Mouse (Mus musculus) myocyte (in vitro differentiated cells): ENCODE results near the gene Trim62. TPM values are rescaled to one million over a fixed set of nuclear protein-coding genes. Genes with fewer than 3 reads are reported as not detected.
A peak's percentile ranks its signal among the peaks of the same experiment; 100 is the strongest.

Experiments used
- H3K27me3 ChIP-seq: one replicate; pipeline ENCODE4 v1.6.1; 2011; ENCODE audit not compliant: control insufficient read depth, insufficient read depth, insufficient read length
- H3K36me3 ChIP-seq: one replicate; pipeline ENCODE4 v1.6.1; 2011; ENCODE audit not compliant: control insufficient read depth, insufficient read depth
- H3K4me2 ChIP-seq: one replicate; pipeline ENCODE4 v1.6.1; 2011; ENCODE audit warnings: low read depth, control low read depth
- H3K4me3 ChIP-seq: one replicate; pipeline ENCODE4 v1.5.1; 2011; ENCODE audit warnings: mild to moderate bottlenecking, control low read depth, moderate library complexity
- H3K79me2 ChIP-seq: one replicate; pipeline ENCODE4 v1.6.1; 2011; ENCODE audit not compliant: control insufficient read depth, insufficient read depth
- H3ac ChIP-seq: one replicate; pipeline ENCODE4 v1.6.1; 2011; ENCODE audit not compliant: control insufficient read depth, insufficient read length
- CEBPB ChIP-seq: IDR thresholded peaks from 2 replicates; pipeline ENCODE4 v1.6.1; 2011; ENCODE audit warnings: mild to moderate bottlenecking, moderate library complexity; ENCODE audit not compliant: poor library complexity, insufficient read depth, severe bottlenecking
- E2F4 ChIP-seq: IDR thresholded peaks from one replicate; pipeline ENCODE4 v1.6.1; 2011; ENCODE audit warnings: mild to moderate bottlenecking, control low read depth, moderate library complexity; ENCODE audit not compliant: insufficient read depth
- MAX ChIP-seq: IDR thresholded peaks from one replicate; pipeline ENCODE4 v1.6.1; 2011; ENCODE audit warnings: low read depth, mild to moderate bottlenecking, control low read depth
- MYOD1 ChIP-seq, 3 experiments: IDR thresholded peaks; one replicate each; pipeline ENCODE4 v1.6.1; 2011; ENCODE audit warnings: control low read depth in 2 of 3, low read depth in 2 of 3, mild to moderate bottlenecking in 2 of 3, moderate library complexity in 1 of 3; ENCODE audit not compliant: insufficient read length in 2 of 3, control insufficient read depth in 1 of 3
- MYOG ChIP-seq, 3 experiments: IDR thresholded peaks; one replicate each; pipeline ENCODE4 v1.6.1; 2011; ENCODE audit warnings: control low read depth in 2 of 3, low read depth in 2 of 3, mild to moderate bottlenecking in 2 of 3; ENCODE audit not compliant: insufficient read length in 2 of 3, control insufficient read depth in 1 of 3, insufficient read depth in 1 of 3
- POLR2A ChIP-seq: IDR thresholded peaks from one replicate; pipeline ENCODE4 v1.6.1; 2011; ENCODE audit warnings: low read depth, mild to moderate bottlenecking, control low read depth, moderate library complexity; ENCODE audit not compliant: insufficient read length
- POLR2AphosphoS2 ChIP-seq: IDR thresholded peaks from one replicate; pipeline ENCODE4 v1.6.1; 2011; ENCODE audit warnings: low read depth, control low read depth; ENCODE audit not compliant: insufficient read length
- REST ChIP-seq: IDR thresholded peaks from one replicate; pipeline ENCODE4 v1.6.1; 2011; ENCODE audit warnings: mild to moderate bottlenecking, control low read depth, moderate library complexity; ENCODE audit not compliant: insufficient read depth, insufficient read length
- SRF ChIP-seq: IDR thresholded peaks from one replicate; pipeline ENCODE4 v1.6.1; 2011; ENCODE audit warnings: low read depth; ENCODE audit not compliant: control insufficient read depth, insufficient read length
- TCF12 ChIP-seq: IDR thresholded peaks from one replicate; pipeline ENCODE4 v1.6.1; 2011; ENCODE audit warnings: mild to moderate bottlenecking, control low read depth; ENCODE audit not compliant: poor library complexity, insufficient read depth, severe bottlenecking
- TCF3 ChIP-seq: IDR thresholded peaks from one replicate; pipeline ENCODE4 v1.6.1; 2011; ENCODE audit warnings: low read depth, control low read depth; ENCODE audit not compliant: insufficient read length
- USF1 ChIP-seq: IDR thresholded peaks from one replicate; pipeline ENCODE4 v1.6.1; 2011; ENCODE audit warnings: low read depth, mild to moderate bottlenecking, control low read depth, moderate library complexity
- polyA plus RNA-seq: library from polyadenylated mRNA; unstranded; fragments of >200 nt; fragmentation: generic; extraction: Trizol; gene quantifications from one replicate; pipeline ENCODE4 v1.2.1, GENCODE M21; 2012; ENCODE audit warnings: missing spikeins

Trim62 gene
- 0.65 TPM for polyA plus RNA-seq

DNA sequence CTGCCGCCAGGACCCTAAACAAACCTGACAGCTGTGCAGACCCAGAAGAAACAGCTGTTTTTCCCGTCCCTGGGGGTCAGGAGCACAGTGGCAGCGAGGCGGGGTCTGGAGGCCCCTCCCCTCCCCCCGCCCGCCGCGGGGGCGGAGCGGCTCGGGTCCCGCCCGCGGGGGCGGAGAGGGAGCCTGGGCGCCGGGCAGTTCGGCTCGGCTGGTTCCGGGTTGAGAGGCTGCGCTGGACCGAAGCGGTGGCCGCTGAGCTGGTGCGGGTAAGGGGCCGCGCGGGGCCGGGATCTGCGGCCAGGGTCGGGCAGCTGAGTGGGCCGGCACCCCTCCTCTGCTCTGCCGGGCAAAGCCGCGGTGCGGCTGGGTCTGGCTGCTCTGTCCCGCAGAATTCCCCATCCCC, at the start of gene Trim62:
Gene Trim62, plus strand, starts transcription at position 202 of the 403 bp plus-strand sequence.
- no peak for TF ChIP-seq TCF12
- no peak for TF ChIP-seq USF1
- TF ChIP-seq POLR2AphosphoS2: peak; percentile 27
- no peak for TF ChIP-seq CEBPB
- TF ChIP-seq E2F4: no peak
- peak in 2 of 3 experiments; percentile 58 to 63 for TF ChIP-seq MYOD1 (IDR thresholded peaks at IDR 0.05; ENCODE audit: control insufficient read depth in 1 of 3, insufficient read length in 2 of 3, low read depth in 2 of 3)
- TF ChIP-seq MYOG (IDR thresholded peaks at IDR 0.05; ENCODE audit: control insufficient read depth in 1 of 3, insufficient read depth in 1 of 3, insufficient read length in 2 of 3, low read depth in 2 of 3): peak in 1 of 3 experiments; percentile 42
- no peak for TF ChIP-seq SRF
- TF ChIP-seq TCF3: no peak
- no peak for TF ChIP-seq REST
- TF ChIP-seq POLR2A: peak; percentile 60
- TF ChIP-seq MAX: no peak
- H3K79me2 ChIP-seq: no peaks in the 10 kb centered on the region
- no peaks in the 10 kb centered on the region for H3K36me3 ChIP-seq
- H3K27me3 ChIP-seq: peaks cover 21% of the 10 kb centered on the region
- peak within 1 kb of the TSS; percentile 18 for H3K4me3 ChIP-seq
- peak within 1 kb of the TSS; percentile 27 for H3ac ChIP-seq
- H3K4me2 ChIP-seq: peak within 1 kb of the TSS; percentile 96

DNA sequence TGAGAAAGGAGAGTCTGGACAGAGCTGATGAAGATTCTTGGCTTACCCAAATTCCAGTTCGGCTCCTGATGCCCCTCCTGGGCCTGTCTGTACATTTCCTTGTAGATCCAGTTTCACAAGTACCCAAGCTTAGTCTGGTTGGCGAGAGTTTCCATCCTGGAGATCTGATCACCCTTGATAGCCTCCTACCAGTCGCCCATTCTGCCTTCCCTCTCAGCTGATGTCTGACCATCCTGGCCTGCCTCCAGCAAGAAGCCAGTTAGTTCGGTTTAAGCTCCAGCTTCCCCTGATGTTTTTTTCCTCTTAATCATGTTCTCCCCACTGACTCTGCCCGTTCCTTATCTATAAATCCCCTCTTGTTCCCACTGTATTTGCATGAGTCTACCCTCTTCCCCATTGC, 45.2 kb upstream of the Trim62 start:
- peaks cover 18% of the 10 kb centered on the region for H3K27me3 ChIP-seq
- H3K4me2 ChIP-seq: no peak overlapping the region
- no peak overlapping the region for H3K4me3 ChIP-seq
- no peaks in the 10 kb centered on the region for H3K79me2 ChIP-seq
- TF ChIP-seq TCF3: no peak
- TF ChIP-seq MAX: no peak
- no peak for TF ChIP-seq POLR2A
- no peak for TF ChIP-seq TCF12
- TF ChIP-seq POLR2AphosphoS2: no peak
- no peak for TF ChIP-seq MYOD1 (IDR thresholded peaks at IDR 0.05; ENCODE audit: control insufficient read depth in 1 of 3, insufficient read length in 2 of 3, low read depth in 2 of 3)
- TF ChIP-seq USF1: no peak
- TF ChIP-seq CEBPB: no peak
- TF ChIP-seq MYOG (IDR thresholded peaks at IDR 0.05; ENCODE audit: control insufficient read depth in 1 of 3, insufficient read depth in 1 of 3, insufficient read length in 2 of 3, low read depth in 2 of 3): no peak
- no peak for TF ChIP-seq E2F4
- TF ChIP-seq SRF: no peak
- TF ChIP-seq REST: no peak
- no peak overlapping the region for H3ac ChIP-seq
- H3K36me3 ChIP-seq: no peaks in the 10 kb centered on the region

- no peaks in the 10 kb centered on the region for H3K79me2 ChIP-seq
- H3ac ChIP-seq: no peak overlapping the region
- H3K4me2 ChIP-seq: peak overlapping the region; percentile 12
- TF ChIP-seq CEBPB: no peak
- no peak for TF ChIP-seq MYOD1 (IDR thresholded peaks at IDR 0.05; ENCODE audit: control insufficient read depth in 1 of 3, insufficient read length in 2 of 3, low read depth in 2 of 3)
- TF ChIP-seq SRF: no peak
- peaks cover 23% of the 10 kb centered on the region for H3K27me3 ChIP-seq
- H3K4me3 ChIP-seq: no peak overlapping the region
- no peaks in the 10 kb centered on the region for H3K36me3 ChIP-seq
Measured at GRCm38 (mm10) chr4:128839811-128840738, 43.3 kb upstream of the Trim62 start.

GRCm38 (mm10) chr4:128841259-128841658, 42.1 kb upstream of the Trim62 start:
- Histone ChIP-seq H3K79me2 (no peaks in the 10 kb centered on the region), H3ac (no peak overlapping the region), H3K4me2 (no peak overlapping the region), H3K27me3 (peaks cover 25% of the 10 kb centered on the region), H3K4me3 (no peak overlapping the region), H3K36me3 (no peaks in the 10 kb centered on the region)
- TF ChIP-seq MAX (no peak), MYOD1 (IDR thresholded peaks at IDR 0.05; ENCODE audit: control insufficient read depth in 1 of 3, insufficient read length in 2 of 3, low read depth in 2 of 3) (no peak), POLR2A (no peak)

DNA sequence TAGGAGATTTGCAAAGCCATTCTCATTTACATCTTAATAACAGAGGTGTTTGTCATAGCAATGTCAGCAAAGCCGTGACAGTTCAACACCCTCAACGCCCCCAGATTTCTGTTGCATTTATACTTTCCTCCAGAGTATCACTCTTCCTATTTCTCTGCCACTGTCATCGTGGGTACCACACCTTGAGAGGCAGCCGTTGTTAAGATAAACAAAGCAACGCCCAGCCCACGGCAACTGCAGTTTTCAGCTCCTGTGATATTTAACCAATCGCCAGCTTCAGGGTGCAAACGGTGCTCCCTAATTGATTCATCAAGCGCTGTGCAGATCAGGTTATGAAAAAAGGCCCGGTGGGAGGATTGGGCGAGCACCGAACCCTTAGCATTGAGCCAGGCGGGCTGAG, 38.8 kb upstream of the Trim62 start:
- Histone ChIP-seq H3K79me2 (no peaks in the 10 kb centered on the region), H3K4me2 (no peak overlapping the region), H3K27me3 (peaks cover 32% of the 10 kb centered on the region), H3ac (no peak overlapping the region), H3K4me3 (no peak overlapping the region), H3K36me3 (no peaks in the 10 kb centered on the region)
- TF ChIP-seq POLR2A (no peak), REST (no peak), MAX (no peak), POLR2AphosphoS2 (no peak), TCF12 (no peak), E2F4 (no peak), SRF (no peak)
